Mouse (Mus musculus): Measurements from ENCODE around the gene Ogdh.
A peak's percentile ranks its signal among the peaks of the same experiment; 100 is the strongest.

The Ogdh gene

DNA sequence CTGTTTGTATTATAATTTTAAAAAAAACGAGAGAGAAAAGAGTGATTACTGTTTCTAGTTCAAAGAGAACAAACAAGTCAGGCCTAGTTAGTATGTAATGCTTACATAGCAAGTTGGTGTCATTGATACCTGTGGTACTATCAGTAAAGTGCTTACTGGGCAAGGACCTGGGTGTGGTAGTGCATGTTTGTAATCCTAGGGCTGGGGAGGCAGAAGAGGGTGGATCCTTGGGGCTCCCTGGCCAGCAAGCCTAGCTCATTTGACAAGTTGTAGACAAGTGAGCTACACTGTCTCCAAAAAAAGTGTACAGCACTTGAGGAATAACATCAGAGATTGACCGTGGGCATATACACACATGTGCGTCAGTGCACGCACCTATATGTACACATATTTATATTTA lies 3.2 kb downstream of the Ogdh start:
- DNase-seq (ENCODE audit: low read depth, low spot score), result no peak

DNA sequence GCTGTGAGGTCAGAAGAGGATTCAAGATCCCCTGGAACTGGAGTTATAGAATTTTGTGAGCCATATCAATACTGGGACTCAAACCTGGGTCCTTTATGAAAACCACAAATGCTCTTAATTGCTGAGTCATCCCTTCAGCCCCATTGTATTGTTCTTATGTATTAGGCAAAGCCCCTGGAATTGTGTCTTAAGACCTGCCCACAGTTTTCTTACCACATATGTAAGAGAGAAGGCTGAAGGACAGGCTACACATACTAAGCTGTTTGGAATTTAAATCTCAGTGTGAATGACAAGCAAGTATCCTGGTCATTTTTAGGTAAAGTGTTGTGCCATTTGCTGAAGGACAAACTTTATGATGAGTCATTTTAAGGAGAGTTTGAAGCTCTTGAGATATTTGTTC lies 4.6 kb downstream of the Ogdh start:
- no peak for DNase-seq (ENCODE audit: low read depth, low spot score)

DNA sequence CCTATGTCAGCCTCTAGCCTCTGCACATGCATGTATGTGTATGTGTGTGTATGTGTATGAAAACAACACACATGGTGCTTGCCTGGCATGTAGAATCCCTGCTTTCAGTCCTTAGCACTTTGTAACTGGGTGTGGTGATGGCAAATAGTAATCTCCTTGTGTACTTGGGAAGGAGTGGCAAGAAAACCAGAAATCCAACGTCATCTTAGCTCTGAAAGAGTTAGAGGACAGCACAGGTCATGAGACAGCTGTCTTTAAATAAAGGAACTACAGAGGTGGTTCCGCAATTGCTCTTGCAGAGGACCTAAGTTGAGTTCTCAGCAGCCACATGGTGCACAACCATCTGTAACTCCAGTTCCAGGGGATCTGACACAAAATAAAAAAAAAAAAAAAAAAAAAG lies 8.0 kb downstream of the Ogdh start:
- DNase-seq (ENCODE audit: low read depth, low spot score), result no peak

DNA sequence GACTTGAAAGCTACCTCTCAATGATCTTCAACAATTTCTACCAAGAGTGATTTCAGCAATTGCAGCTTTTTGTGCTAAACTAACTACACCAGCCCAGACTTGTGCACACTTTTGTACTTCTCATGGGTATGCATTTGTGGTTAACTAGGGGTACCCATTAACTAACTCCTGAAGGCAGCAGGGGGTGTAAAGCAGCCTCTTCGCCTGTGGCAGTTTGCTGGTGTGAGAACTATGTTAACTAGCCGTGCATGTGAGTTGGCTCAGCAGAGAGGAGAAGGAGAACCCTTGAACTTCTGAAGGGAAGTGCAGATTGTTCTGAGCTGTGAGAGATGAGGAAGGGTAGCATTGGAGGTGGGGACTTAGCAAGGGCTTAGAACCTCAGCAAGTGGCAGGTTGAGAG lies 11.4 kb downstream of the Ogdh start:
- no peak for DNase-seq (ENCODE audit: low read depth, low spot score)

- no peak for DNase-seq (ENCODE audit: low read depth, low spot score)
Measured at GRCm38 (mm10) chr11:6305943-6306430, 14.6 kb downstream of the Ogdh start.

GRCm38 (mm10) chr11:6308181-6308580 lies 16.7 kb downstream of the Ogdh start:
- DNase-seq (ENCODE audit: low read depth, low spot score), result no peak

GRCm38 (mm10) chr11:6313874-6314406 lies 22.5 kb downstream of the Ogdh start:
- no peak for DNase-seq (ENCODE audit: low read depth, low spot score)

DNA sequence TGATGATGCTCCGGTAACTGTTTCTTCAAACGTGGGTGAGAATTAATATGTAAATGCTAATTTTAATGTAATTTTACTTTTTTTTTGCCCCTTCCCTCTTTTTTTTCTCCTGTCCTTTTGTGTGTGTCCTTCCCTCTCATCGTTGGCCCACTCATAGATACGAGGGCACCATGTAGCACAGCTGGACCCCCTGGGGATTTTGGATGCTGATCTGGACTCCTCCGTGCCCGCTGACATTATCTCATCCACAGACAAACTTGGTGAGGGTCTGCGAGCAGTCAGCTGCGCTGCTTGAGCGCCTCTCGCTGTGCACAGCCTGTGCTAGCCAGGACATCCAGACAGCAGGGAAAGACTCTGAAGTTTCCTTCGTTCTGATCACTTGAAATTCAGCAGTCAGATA lies 25.4 kb downstream of the Ogdh start:
- no peak for DNase-seq (ENCODE audit: low read depth, low spot score)

- DNase-seq (ENCODE audit: low read depth, low spot score), result no peak
Measured at GRCm38 (mm10) chr11:6318559-6318958, 27.1 kb downstream of the Ogdh start.

- no peak for DNase-seq (ENCODE audit: low read depth, low spot score)
Measured at GRCm38 (mm10) chr11:6319374-6319773, 27.9 kb downstream of the Ogdh start.

DNA sequence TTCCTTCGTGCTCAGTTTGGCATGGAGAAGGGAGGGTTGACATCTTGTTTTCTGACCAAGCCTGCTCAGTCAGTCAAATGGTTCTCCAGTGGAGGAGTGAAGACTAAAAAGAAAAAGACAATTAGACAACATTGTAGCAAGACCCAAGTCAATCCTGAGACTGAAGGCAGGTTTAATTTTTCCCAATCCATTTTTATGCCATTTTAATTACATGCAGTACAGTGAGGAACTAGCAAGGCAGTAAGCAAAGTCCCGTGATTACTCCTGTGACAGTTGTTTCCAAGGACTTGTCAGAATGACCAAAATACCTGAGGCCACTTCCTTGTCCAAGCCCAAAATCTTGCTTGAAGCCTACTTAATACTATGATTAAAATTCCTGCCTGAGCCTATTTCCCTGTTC lies 30.7 kb downstream of the Ogdh start:
- no peak for DNase-seq (ENCODE audit: low read depth, low spot score)

DNA sequence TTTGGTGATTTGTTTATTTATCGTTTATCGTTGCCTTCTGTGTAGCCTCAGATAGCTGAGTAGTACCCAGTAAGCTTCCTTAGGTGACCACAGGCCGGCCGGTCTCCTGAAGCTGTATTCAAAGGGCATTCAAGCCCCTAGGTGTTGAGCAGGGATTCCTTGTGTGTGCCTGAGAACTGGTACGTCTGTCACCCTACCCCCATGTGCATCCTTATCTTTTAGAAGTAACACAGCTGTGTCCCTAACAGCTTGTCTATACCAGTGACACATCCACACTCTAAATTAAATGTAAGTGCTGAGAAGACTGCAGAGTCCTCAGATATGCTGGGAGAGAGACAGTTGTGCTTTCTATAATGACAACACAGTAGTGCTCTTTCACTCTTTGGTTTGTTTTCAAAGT lies 31.9 kb downstream of the Ogdh start:
- no peak for DNase-seq (ENCODE audit: low read depth, low spot score)

DNA sequence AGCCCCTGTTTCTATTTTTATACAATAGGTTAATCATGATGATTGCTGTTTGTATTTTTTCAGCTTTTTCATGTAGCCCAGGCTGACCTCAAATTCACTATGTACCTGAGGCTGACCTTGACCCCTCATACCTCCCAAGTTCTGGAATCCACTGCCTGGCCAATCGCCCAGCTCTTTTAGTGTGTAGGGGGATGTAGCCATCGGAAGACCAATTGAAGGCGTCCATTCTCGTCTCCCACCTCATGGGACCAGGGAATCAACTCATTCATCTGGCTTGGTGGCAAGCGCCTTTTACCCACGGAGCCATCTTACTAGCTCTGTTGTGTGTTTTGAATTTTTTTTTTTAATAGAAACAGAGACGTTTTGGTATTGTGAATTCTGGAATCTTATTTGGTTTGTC lies 39.8 kb downstream of the Ogdh start:
- DNase-seq (ENCODE audit: low read depth, low spot score), result no peak

GRCm38 (mm10) chr11:6332606-6333005 lies 41.2 kb downstream of the Ogdh start:
- DNase-seq (ENCODE audit: low read depth, low spot score), result peak; percentile 53

DNA sequence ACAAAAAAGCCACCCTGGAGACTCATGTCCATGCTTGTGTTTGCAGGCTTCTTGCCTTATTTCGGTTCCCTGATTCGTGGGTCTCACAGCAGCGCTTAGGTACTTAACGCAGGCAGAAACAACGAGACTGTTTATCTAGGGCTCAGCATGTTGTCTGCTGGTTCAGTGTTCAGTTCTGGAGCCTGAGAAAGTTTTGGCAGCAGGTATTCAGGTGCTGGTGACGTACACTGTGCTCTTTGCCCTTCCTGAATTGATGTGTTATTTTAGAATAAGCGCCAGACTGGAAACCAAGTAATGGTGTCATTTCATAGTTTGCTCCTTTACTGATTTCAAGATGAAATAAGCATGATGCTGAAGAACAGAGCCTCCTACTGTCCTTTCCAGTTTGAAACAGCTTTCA lies 42.0 kb downstream of the Ogdh start:
- DNase-seq (ENCODE audit: low read depth, low spot score), result no peak

DNA sequence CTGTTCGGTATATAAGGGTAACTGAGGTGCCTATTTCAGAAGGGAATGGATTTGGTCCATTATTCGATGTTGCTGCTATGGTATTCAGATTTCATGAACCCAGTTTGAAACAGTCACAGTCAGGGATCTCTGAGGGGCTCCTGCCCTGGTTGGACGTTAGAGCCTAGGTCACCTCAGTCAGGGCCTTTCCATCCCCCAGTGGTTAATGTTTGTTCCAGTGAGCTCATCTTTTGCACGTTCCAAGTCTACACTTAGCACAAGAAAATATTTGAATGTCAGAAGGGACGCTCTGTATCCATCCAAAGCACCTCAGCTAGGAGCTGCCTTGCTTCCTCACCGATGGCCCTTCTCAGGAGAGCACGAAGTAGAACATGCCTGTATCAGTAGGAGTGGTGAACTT lies 43.9 kb downstream of the Ogdh start:
- DNase-seq (ENCODE audit: low read depth, low spot score), result no peak

- no peak for DNase-seq (ENCODE audit: low read depth, low spot score)
Measured at GRCm38 (mm10) chr11:6336689-6337088, 45.3 kb downstream of the Ogdh start.

GRCm38 (mm10) chr11:6345956-6346355 lies 54.5 kb downstream of the Ogdh start:
- DNase-seq (ENCODE audit: low read depth, low spot score), result no peak

DNA sequence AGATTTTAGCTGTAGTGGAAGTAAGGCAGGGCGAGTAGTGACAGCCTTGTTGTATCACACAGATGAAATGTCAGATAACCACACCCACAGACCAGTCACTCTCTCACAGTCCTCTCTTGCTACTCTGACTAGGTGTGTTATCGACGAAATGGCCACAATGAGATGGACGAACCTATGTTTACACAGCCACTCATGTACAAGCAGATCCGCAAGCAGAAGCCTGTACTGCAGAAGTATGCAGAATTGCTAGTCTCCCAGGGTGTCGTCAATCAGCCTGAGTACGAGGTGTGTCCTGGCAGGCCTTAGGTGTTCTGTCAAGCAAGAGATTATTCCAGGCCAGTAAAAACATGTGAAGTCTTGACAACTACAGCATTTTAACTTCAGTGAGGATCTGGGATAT lies 55.5 kb downstream of the Ogdh start:
- DNase-seq (ENCODE audit: low read depth, low spot score), result no peak

DNA sequence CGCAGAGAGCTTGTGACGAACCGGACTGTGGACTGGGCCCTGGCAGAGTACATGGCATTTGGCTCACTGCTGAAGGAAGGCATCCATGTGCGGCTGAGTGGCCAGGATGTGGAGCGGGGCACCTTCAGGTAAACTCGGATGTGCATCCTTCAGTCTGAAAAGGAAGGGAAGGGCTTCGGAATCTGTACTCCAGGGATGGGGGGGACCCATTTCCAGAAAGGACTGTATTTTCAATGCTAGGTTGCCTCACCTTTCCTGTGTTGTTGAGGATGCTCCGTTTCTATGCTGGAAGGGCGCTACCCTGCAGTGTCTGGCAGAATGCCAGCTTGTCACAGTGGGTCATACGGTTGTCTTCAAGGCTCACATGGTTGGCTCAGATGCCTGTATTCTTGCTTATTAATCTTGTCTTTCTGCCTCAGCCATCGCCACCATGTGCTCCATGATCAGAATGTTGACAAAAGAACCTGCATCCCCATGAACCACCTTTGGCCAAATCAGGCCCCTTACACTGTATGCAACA lies 57.3 kb downstream of the Ogdh start:
- no peak for DNase-seq (ENCODE audit: low read depth, low spot score)

DNA sequence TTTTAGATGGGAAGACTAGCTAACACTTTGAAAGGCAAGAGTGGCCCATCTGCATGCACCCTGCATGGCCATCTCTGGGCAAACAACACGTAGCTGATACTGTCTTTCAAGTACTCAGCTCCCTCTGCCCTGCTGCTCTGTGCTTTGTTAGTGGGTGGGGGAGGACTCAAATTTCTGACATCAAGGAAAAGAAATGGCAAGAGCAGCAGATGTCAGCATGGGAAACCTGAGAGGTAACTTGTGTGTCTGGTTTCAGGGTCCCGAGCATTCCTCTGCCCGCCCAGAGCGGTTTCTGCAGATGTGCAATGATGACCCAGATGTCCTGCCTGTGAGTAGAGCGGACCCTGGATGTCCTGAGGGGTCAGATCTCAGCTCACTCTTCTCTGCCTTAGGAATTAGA lies 58.2 kb downstream of the Ogdh start:
- DNase-seq (ENCODE audit: low read depth, low spot score), result no peak

GRCm38 (mm10) chr11:6355106-6355505 lies 63.7 kb downstream of the Ogdh start:
- no peak for DNase-seq (ENCODE audit: low read depth, low spot score)

GRCm38 (mm10) chr11:6364581-6365275 lies 73.3 kb downstream of the Ogdh start:
- no peak for DNase-seq (ENCODE audit: low read depth, low spot score)
